Comparison of ENCODE assay signal across 21 mouse cellular contexts in genomic region chr14:32561428-32561827, GRCm38 (mm10). TPM values are rescaled to one million over a fixed set of nuclear protein-coding genes. Genes with fewer than 3 reads are reported as not detected.
"Had no signal": no experiment of that assay in that cellular context is flagged by ENCODE, and none has a peak within 500 bp of the region (broad histone marks: within the 10 kb centered on the region; RNA-seq: fewer than 3 reads in every experiment).

No protein-coding gene starts in this region.

- H3K27me3 ChIP-seq: lung, embryonic 15.5 days; megakaryocyte, embryonic 14.5 days; midbrain, embryonic 13.5 days; midbrain, embryonic 15.5 days; neural tube, embryonic 12.5 days had no signal

- DNase-seq: liver, postnatal 0 days; lung, adult 2 months; lung, postnatal 14 days; lung, postnatal 36 days; right cerebral cortex, postnatal 14 days; spleen, adult 18-20 months; thymus, adult 18-20 months; thymus, postnatal 14 days; thymus, postnatal 36 days had no signal

- H3K4me1 ChIP-seq: lung, embryonic 15.5 days; megakaryocyte, embryonic 14.5 days; midbrain, embryonic 13.5 days; midbrain, embryonic 15.5 days; neural tube, embryonic 12.5 days had no signal

- H3K9me3 ChIP-seq: lung, embryonic 15.5 days; megakaryocyte, embryonic 14.5 days; midbrain, embryonic 13.5 days; midbrain, embryonic 15.5 days; neural tube, embryonic 12.5 days had no signal

- H3K27ac ChIP-seq: lung, embryonic 15.5 days; macrophage; midbrain, embryonic 13.5 days; midbrain, embryonic 15.5 days; neural tube, embryonic 12.5 days had no signal

- H3K9ac ChIP-seq: liver, postnatal 0 days; lung, embryonic 15.5 days; midbrain, embryonic 13.5 days; midbrain, embryonic 15.5 days; neural tube, embryonic 12.5 days had no signal

- ATAC-seq: liver, postnatal 0 days; lung, postnatal 0 days; midbrain, embryonic 13.5 days; midbrain, embryonic 15.5 days had no signal

- H3K4me3 ChIP-seq: lung, embryonic 15.5 days; megakaryocyte, embryonic 14.5 days; midbrain, embryonic 13.5 days; midbrain, embryonic 15.5 days; neural tube, embryonic 12.5 days had no signal

- H3K4me2 ChIP-seq: lung, embryonic 15.5 days; midbrain, embryonic 11.5 days; midbrain, embryonic 13.5 days; midbrain, embryonic 15.5 days; neural tube, embryonic 12.5 days had no signal

RNA-seq across cellular contexts. Expression of gene Prrxl1, which starts 37.8 kb away (rescaled TPM):
- total RNA-seq: megakaryocyte progenitor cell, adult 5-6 weeks; monocyte, adult 5-6 weeks; neutrophil, adult 5-6 weeks had no signal
- polyA plus RNA-seq: liver, postnatal 0 days; lung, adult 2 months; macrophage; thymus, postnatal 0 days had no signal
